Mouse (Mus musculus): ENCODE data around the gene Ostm1. TPM values are rescaled to one million over a fixed set of nuclear protein-coding genes. Genes with fewer than 3 reads are reported as not detected.

The Ostm1 gene
- polyA plus RNA-seq (2014; fragmentation: Illumina TruSeq; extraction: RNeasy Lipid Tissue Mini Kit (QIAGEN cat#74804); ENCODE audit: insufficient read depth, low read depth, low replicate concordance) = 19.0 TPM

GRCm38 (mm10) chr10:42583157-42583872 is at the start of gene Ostm1, which contains the start of gene Nr2e1:
Ostm1 (plus strand) TSS chr10:42583822.
Nr2e1 (minus strand) TSS chr10:42583632.

Other genes starting within 250 kb of the Ostm1 start
- gene Afg1l, start 105.3 kb upstream of the Ostm1 start, polyA plus RNA-seq (2014; fragmentation: Illumina TruSeq; extraction: RNeasy Lipid Tissue Mini Kit (QIAGEN cat#74804); ENCODE audit: insufficient read depth, low read depth, low replicate concordance) = 11.6 TPM
- 203 TPM for gene Snx3, start 81.8 kb upstream of the Ostm1 start, polyA plus RNA-seq (2014; fragmentation: Illumina TruSeq; extraction: RNeasy Lipid Tissue Mini Kit (QIAGEN cat#74804); ENCODE audit: insufficient read depth, low read depth, low replicate concordance)
- not detected for gene Nr2e1, start 190 bp upstream of the Ostm1 start, polyA plus RNA-seq (2014; fragmentation: Illumina TruSeq; extraction: RNeasy Lipid Tissue Mini Kit (QIAGEN cat#74804); ENCODE audit: insufficient read depth, low read depth, low replicate concordance)
- 49.5 TPM for gene Sec63, start 177.7 kb downstream of the Ostm1 start, polyA plus RNA-seq (2014; fragmentation: Illumina TruSeq; extraction: RNeasy Lipid Tissue Mini Kit (QIAGEN cat#74804); ENCODE audit: insufficient read depth, low read depth, low replicate concordance)

Measured in lung, adult 10 weeks (tissue).